Mouse (Mus musculus): ENCODE results near the gene Clasp2. TPM values are rescaled to one million over a fixed set of nuclear protein-coding genes. Genes with fewer than 3 reads are reported as not detected.

Gene Clasp2
- polyA plus RNA-seq, 1 experiment from 2014 or later: 145 TPM

- H3K36me3 ChIP-seq (ENCODE audit: control insufficient read depth, insufficient read depth, low read length): no peaks in the 10 kb centered on the region
- no peaks in the 10 kb centered on the region for H3K9me3 ChIP-seq (replicated peaks; ENCODE audit: control insufficient read depth, low read length, poor library complexity, severe bottlenecking)
- no peaks in the 10 kb centered on the region for H3K27me3 ChIP-seq (ENCODE audit: control insufficient read depth, insufficient read depth, low read depth, low read length)
- H3K4me2 ChIP-seq (ENCODE audit: low read length): no peak overlapping the region
- 75% methylated on average over 9 of the region's 9 CpGs for WGBS
- no peak overlapping the region for H3K27ac ChIP-seq (ENCODE audit: low read length)
- H3K9ac ChIP-seq (ENCODE audit: low read depth, low read length): no peak overlapping the region
- no peak for ATAC-seq
- H3K4me3 ChIP-seq (ENCODE audit: low read depth, low read length): no peak overlapping the region
- no peaks in the 10 kb centered on the region for H3K4me1 ChIP-seq (ENCODE audit: control insufficient read depth, insufficient read depth, low read length)
Observed at GRCm38 (mm10) chr9:113828719-113829118, 87.4 kb downstream of the Clasp2 start.

GRCm38 (mm10) chr9:113830219-113830618, 88.9 kb downstream of the Clasp2 start:
- WGBS: 87% methylated on average over 3 of the region's 3 CpGs

GRCm38 (mm10) chr9:113833481-113833880, 92.2 kb downstream of the Clasp2 start:
- H3K36me3 ChIP-seq (ENCODE audit: control insufficient read depth, insufficient read depth, low read length): no peaks in the 10 kb centered on the region
- WGBS: 90% methylated on average over 7 of the region's 7 CpGs
- no peak overlapping the region for H3K9ac ChIP-seq (ENCODE audit: low read depth, low read length)
- no peak overlapping the region for H3K27ac ChIP-seq (ENCODE audit: low read length)
- H3K4me3 ChIP-seq (ENCODE audit: low read depth, low read length): no peak overlapping the region
- H3K4me1 ChIP-seq (ENCODE audit: control insufficient read depth, insufficient read depth, low read length): no peaks in the 10 kb centered on the region
- no peak overlapping the region for H3K4me2 ChIP-seq (ENCODE audit: low read length)
- H3K27me3 ChIP-seq (ENCODE audit: control insufficient read depth, insufficient read depth, low read depth, low read length): no peaks in the 10 kb centered on the region
- ATAC-seq: no peak
- H3K9me3 ChIP-seq (replicated peaks; ENCODE audit: control insufficient read depth, low read length, poor library complexity, severe bottlenecking): no peaks in the 10 kb centered on the region

More at GRCm38 (mm10) chr9:113830219-113830618, 88.9 kb downstream of the Clasp2 start:
- Histone ChIP-seq H3K36me3 (ENCODE audit: control insufficient read depth, insufficient read depth, low read length) (no peaks in the 10 kb centered on the region), H3K4me1 (ENCODE audit: control insufficient read depth, insufficient read depth, low read length) (no peaks in the 10 kb centered on the region), H3K9me3 (replicated peaks; ENCODE audit: control insufficient read depth, low read length, poor library complexity, severe bottlenecking) (no peaks in the 10 kb centered on the region), H3K27ac (ENCODE audit: low read length) (no peak overlapping the region), H3K27me3 (ENCODE audit: control insufficient read depth, insufficient read depth, low read depth, low read length) (no peaks in the 10 kb centered on the region), H3K4me3 (ENCODE audit: low read depth, low read length) (no peak overlapping the region), H3K9ac (ENCODE audit: low read depth, low read length) (no peak overlapping the region), H3K4me2 (ENCODE audit: low read length) (no peak overlapping the region)
- ATAC-seq: no peak

- 92% methylated on average over 3 of the region's 4 CpGs for WGBS
- ATAC-seq: no peak
Observed at GRCm38 (mm10) chr9:113837001-113837400, 95.7 kb downstream of the Clasp2 start.

GRCm38 (mm10) chr9:113837461-113837860, 96.2 kb downstream of the Clasp2 start:
- ATAC-seq: no peak
- Histone ChIP-seq H3K4me3 (ENCODE audit: low read depth, low read length) (no peak overlapping the region), H3K27me3 (ENCODE audit: control insufficient read depth, insufficient read depth, low read depth, low read length) (no peaks in the 10 kb centered on the region), H3K4me2 (ENCODE audit: low read length) (no peak overlapping the region), H3K27ac (ENCODE audit: low read length) (no peak overlapping the region), H3K4me1 (ENCODE audit: control insufficient read depth, insufficient read depth, low read length) (no peaks in the 10 kb centered on the region), H3K36me3 (ENCODE audit: control insufficient read depth, insufficient read depth, low read length) (0 out of 2 replicates have a peak, but pooled peaks cover 2% of the 10 kb centered on the region), H3K9ac (ENCODE audit: low read depth, low read length) (no peak overlapping the region), H3K9me3 (replicated peaks; ENCODE audit: control insufficient read depth, low read length, poor library complexity, severe bottlenecking) (no peaks in the 10 kb centered on the region)
- WGBS: 90% methylated on average over 5 of the region's 5 CpGs

More at GRCm38 (mm10) chr9:113837001-113837400, 95.7 kb downstream of the Clasp2 start:
- H3K27ac ChIP-seq (ENCODE audit: low read length): no peak overlapping the region
- H3K36me3 ChIP-seq (ENCODE audit: control insufficient read depth, insufficient read depth, low read length): 0 out of 2 replicates have a peak, but pooled peaks cover 2% of the 10 kb centered on the region
- H3K4me2 ChIP-seq (ENCODE audit: low read length): no peak overlapping the region
- no peaks in the 10 kb centered on the region for H3K27me3 ChIP-seq (ENCODE audit: control insufficient read depth, insufficient read depth, low read depth, low read length)
- no peak overlapping the region for H3K4me3 ChIP-seq (ENCODE audit: low read depth, low read length)
- no peaks in the 10 kb centered on the region for H3K9me3 ChIP-seq (replicated peaks; ENCODE audit: control insufficient read depth, low read length, poor library complexity, severe bottlenecking)
- no peak overlapping the region for H3K9ac ChIP-seq (ENCODE audit: low read depth, low read length)
- no peaks in the 10 kb centered on the region for H3K4me1 ChIP-seq (ENCODE audit: control insufficient read depth, insufficient read depth, low read length)

- WGBS: 94% methylated on average over 4 of the region's 4 CpGs
- Histone ChIP-seq H3K36me3 (ENCODE audit: control insufficient read depth, insufficient read depth, low read length) (peaks cover 17% of the 10 kb centered on the region), H3K9me3 (replicated peaks; ENCODE audit: control insufficient read depth, low read length, poor library complexity, severe bottlenecking) (no peaks in the 10 kb centered on the region), H3K9ac (ENCODE audit: low read depth, low read length) (no peak overlapping the region), H3K4me3 (ENCODE audit: low read depth, low read length) (no peak overlapping the region), H3K27me3 (ENCODE audit: control insufficient read depth, insufficient read depth, low read depth, low read length) (no peaks in the 10 kb centered on the region), H3K27ac (ENCODE audit: low read length) (no peak overlapping the region), H3K4me1 (ENCODE audit: control insufficient read depth, insufficient read depth, low read length) (no peaks in the 10 kb centered on the region), H3K4me2 (ENCODE audit: low read length) (no peak overlapping the region)
- ATAC-seq: no peak
Observed at GRCm38 (mm10) chr9:113844029-113844428, 102.8 kb downstream of the Clasp2 start.

GRCm38 (mm10) chr9:113855441-113855840, 114.2 kb downstream of the Clasp2 start:
- peaks cover 30% of the 10 kb centered on the region for H3K36me3 ChIP-seq (ENCODE audit: control insufficient read depth, insufficient read depth, low read length)
- H3K27me3 ChIP-seq (ENCODE audit: control insufficient read depth, insufficient read depth, low read depth, low read length): no peaks in the 10 kb centered on the region
- H3K9me3 ChIP-seq (replicated peaks; ENCODE audit: control insufficient read depth, low read length, poor library complexity, severe bottlenecking): no peaks in the 10 kb centered on the region
- no peak for ATAC-seq
- no peaks in the 10 kb centered on the region for H3K4me1 ChIP-seq (ENCODE audit: control insufficient read depth, insufficient read depth, low read length)
- 96% methylated on average over 3 of the region's 3 CpGs for WGBS
- H3K27ac ChIP-seq (ENCODE audit: low read length): no peak overlapping the region
- H3K9ac ChIP-seq (ENCODE audit: low read depth, low read length): no peak overlapping the region
- no peak overlapping the region for H3K4me3 ChIP-seq (ENCODE audit: low read depth, low read length)
- no peak overlapping the region for H3K4me2 ChIP-seq (ENCODE audit: low read length)

- Histone ChIP-seq H3K9me3 (replicated peaks; ENCODE audit: control insufficient read depth, low read length, poor library complexity, severe bottlenecking) (no peaks in the 10 kb centered on the region), H3K36me3 (ENCODE audit: control insufficient read depth, insufficient read depth, low read length) (peaks cover 34% of the 10 kb centered on the region), H3K27me3 (ENCODE audit: control insufficient read depth, insufficient read depth, low read depth, low read length) (no peaks in the 10 kb centered on the region), H3K4me1 (ENCODE audit: control insufficient read depth, insufficient read depth, low read length) (no peaks in the 10 kb centered on the region), H3K9ac (ENCODE audit: low read depth, low read length) (no peak overlapping the region), H3K4me3 (ENCODE audit: low read depth, low read length) (no peak overlapping the region), H3K4me2 (ENCODE audit: low read length) (no peak overlapping the region), H3K27ac (ENCODE audit: low read length) (no peak overlapping the region)
- ATAC-seq: no peak
- 88% methylated on average over 8 of the region's 8 CpGs for WGBS
Observed at GRCm38 (mm10) chr9:113857281-113857928, 116.1 kb downstream of the Clasp2 start.

GRCm38 (mm10) chr9:113857929-113858440, 116.7 kb downstream of the Clasp2 start:
- no peak for ATAC-seq
- Histone ChIP-seq H3K4me1 (ENCODE audit: control insufficient read depth, insufficient read depth, low read length) (no peaks in the 10 kb centered on the region), H3K27me3 (ENCODE audit: control insufficient read depth, insufficient read depth, low read depth, low read length) (no peaks in the 10 kb centered on the region), H3K4me3 (ENCODE audit: low read depth, low read length) (no peak overlapping the region), H3K4me2 (ENCODE audit: low read length) (no peak overlapping the region), H3K36me3 (ENCODE audit: control insufficient read depth, insufficient read depth, low read length) (peaks cover 34% of the 10 kb centered on the region), H3K27ac (ENCODE audit: low read length) (no peak overlapping the region), H3K9me3 (replicated peaks; ENCODE audit: control insufficient read depth, low read length, poor library complexity, severe bottlenecking) (no peaks in the 10 kb centered on the region), H3K9ac (ENCODE audit: low read depth, low read length) (no peak overlapping the region)
- WGBS: 86% methylated on average over 5 of the region's 5 CpGs
